Mouse (Mus musculus): ENCODE measurements around the gene 1700016D06Rik. TPM values are rescaled to one million over a fixed set of nuclear protein-coding genes. Genes with fewer than 3 reads are reported as not detected.

Gene 1700016D06Rik
- polyA plus RNA-seq (2015; fragmentation: Nextera tagmentation; extraction: Ambion mirVana): not detected in 2 replicates

GRCm38 (mm10) chr8:11701033-11701362, at the start of gene 1700016D06Rik:
TSS of gene 1700016D06Rik (minus strand) at chr8:11701063.
- H3K4me1 ChIP-seq (replicated peaks; ENCODE audit: control insufficient read depth, insufficient read depth, low read length): peaks cover 4% of the 10 kb centered on the region
- H3K4me2 ChIP-seq (ENCODE audit: low read depth, low read length): peak within 1 kb of the TSS; percentile 46
- no peaks in the 10 kb centered on the region for H3K9me3 ChIP-seq (ENCODE audit: control insufficient read depth, low read length)
- H3K4me3 ChIP-seq (ENCODE audit: low read length): no peak within 1 kb of the TSS; the same call in 1 of the 2 replicates
- H3K27ac ChIP-seq (ENCODE audit: low read length): no peak within 1 kb of the TSS
- H3K9ac ChIP-seq (ENCODE audit: low read length): peak within 1 kb of the TSS; percentile 21; the same call in 1 of the 2 replicates
- no peaks in the 10 kb centered on the region for H3K36me3 ChIP-seq (ENCODE audit: control insufficient read depth, insufficient read depth, low read length)
- ATAC-seq (ENCODE audit: low read depth): no peak
- WGBS: 48% methylated on average over 6 of the region's 6 CpGs
- H3K27me3 ChIP-seq (ENCODE audit: control insufficient read depth, insufficient read depth, low read depth, low read length): peaks cover 6% of the 10 kb centered on the region

- Histone ChIP-seq H3K9ac (ENCODE audit: low read length) (no peak overlapping the region), H3K4me1 (replicated peaks; ENCODE audit: control insufficient read depth, insufficient read depth, low read length) (0 out of 2 replicates have a peak, but pooled peaks cover 5% of the 10 kb centered on the region), H3K27me3 (ENCODE audit: control insufficient read depth, insufficient read depth, low read depth, low read length) (no peaks in the 10 kb centered on the region), H3K4me3 (ENCODE audit: low read length) (no peak overlapping the region), H3K9me3 (ENCODE audit: control insufficient read depth, low read length) (no peaks in the 10 kb centered on the region), H3K36me3 (ENCODE audit: control insufficient read depth, insufficient read depth, low read length) (no peaks in the 10 kb centered on the region), H3K4me2 (ENCODE audit: low read depth, low read length) (no peak overlapping the region), H3K27ac (ENCODE audit: low read length) (no peak overlapping the region)
- no peak for ATAC-seq (ENCODE audit: low read depth)
- WGBS: 30% methylated on average over 6 of the region's 6 CpGs
These were observed 48.6 kb upstream of the 1700016D06Rik start for GRCm38 (mm10) chr8:11749472-11749871.

- 55% methylated on average over 11 of the region's 11 CpGs for WGBS
- Histone ChIP-seq H3K9ac (ENCODE audit: low read length) (no peak overlapping the region), H3K4me1 (replicated peaks; ENCODE audit: control insufficient read depth, insufficient read depth, low read length) (0 out of 2 replicates have a peak, but pooled peaks cover 5% of the 10 kb centered on the region), H3K36me3 (ENCODE audit: control insufficient read depth, insufficient read depth, low read length) (no peaks in the 10 kb centered on the region), H3K9me3 (ENCODE audit: control insufficient read depth, low read length) (no peaks in the 10 kb centered on the region), H3K4me3 (ENCODE audit: low read length) (no peak overlapping the region), H3K4me2 (ENCODE audit: low read depth, low read length) (no peak overlapping the region), H3K27ac (ENCODE audit: low read length) (no peak overlapping the region), H3K27me3 (ENCODE audit: control insufficient read depth, insufficient read depth, low read depth, low read length) (no peaks in the 10 kb centered on the region)
- ATAC-seq (ENCODE audit: low read depth): no peak
These were observed 46.2 kb upstream of the 1700016D06Rik start for GRCm38 (mm10) chr8:11746850-11747600.

DNA sequence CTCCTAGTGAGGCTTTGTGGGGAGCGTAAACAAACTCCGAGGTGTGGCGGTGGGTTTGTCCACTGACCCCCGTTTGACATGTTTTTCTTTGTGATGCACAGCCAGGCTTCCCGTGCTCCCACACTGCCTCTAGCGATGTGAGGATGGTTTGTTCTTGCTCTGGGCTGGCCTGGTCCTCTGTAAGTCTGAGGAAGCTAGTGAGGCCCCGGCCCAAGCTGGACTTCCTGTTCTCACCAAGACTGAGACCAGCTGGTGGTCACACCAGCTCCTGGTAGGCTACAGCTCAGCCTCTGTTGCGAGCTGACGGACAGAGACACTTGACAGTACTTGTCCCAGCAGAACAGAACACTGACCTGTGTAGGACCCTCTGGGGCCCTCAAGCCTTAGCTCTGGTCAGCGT, 42.7 kb upstream of the 1700016D06Rik start:
- Histone ChIP-seq H3K27me3 (ENCODE audit: control insufficient read depth, insufficient read depth, low read depth, low read length) (no peaks in the 10 kb centered on the region), H3K4me3 (ENCODE audit: low read length) (no peak overlapping the region), H3K9ac (ENCODE audit: low read length) (no peak overlapping the region), H3K4me1 (replicated peaks; ENCODE audit: control insufficient read depth, insufficient read depth, low read length) (0 out of 2 replicates have a peak, but pooled peaks cover 2% of the 10 kb centered on the region), H3K4me2 (ENCODE audit: low read depth, low read length) (no peak overlapping the region), H3K36me3 (ENCODE audit: control insufficient read depth, insufficient read depth, low read length) (no peaks in the 10 kb centered on the region), H3K9me3 (ENCODE audit: control insufficient read depth, low read length) (no peaks in the 10 kb centered on the region), H3K27ac (ENCODE audit: low read length) (no peak overlapping the region)
- ATAC-seq (ENCODE audit: low read depth): no peak
- 51% methylated on average over 10 of the region's 10 CpGs for WGBS

- ATAC-seq (ENCODE audit: low read depth): no peak
- Histone ChIP-seq H3K36me3 (ENCODE audit: control insufficient read depth, insufficient read depth, low read length) (no peaks in the 10 kb centered on the region), H3K9ac (ENCODE audit: low read length) (no peak overlapping the region), H3K4me1 (replicated peaks; ENCODE audit: control insufficient read depth, insufficient read depth, low read length) (no peaks in the 10 kb centered on the region), H3K4me2 (ENCODE audit: low read depth, low read length) (no peak overlapping the region), H3K4me3 (ENCODE audit: low read length) (no peak overlapping the region), H3K9me3 (ENCODE audit: control insufficient read depth, low read length) (no peaks in the 10 kb centered on the region), H3K27ac (ENCODE audit: low read length) (no peak overlapping the region), H3K27me3 (ENCODE audit: control insufficient read depth, insufficient read depth, low read depth, low read length) (no peaks in the 10 kb centered on the region)
- WGBS: 71% methylated on average over 2 of the region's 2 CpGs
These were observed 40.0 kb upstream of the 1700016D06Rik start for GRCm38 (mm10) chr8:11740857-11741256.

- Histone ChIP-seq H3K9ac (ENCODE audit: low read length) (no peak overlapping the region), H3K27me3 (ENCODE audit: control insufficient read depth, insufficient read depth, low read depth, low read length) (no peaks in the 10 kb centered on the region; the same call in 1 of the 2 replicates), H3K4me3 (ENCODE audit: low read length) (no peak overlapping the region), H3K9me3 (ENCODE audit: control insufficient read depth, low read length) (no peaks in the 10 kb centered on the region), H3K27ac (ENCODE audit: low read length) (no peak overlapping the region), H3K36me3 (ENCODE audit: control insufficient read depth, insufficient read depth, low read length) (no peaks in the 10 kb centered on the region), H3K4me2 (ENCODE audit: low read depth, low read length) (no peak overlapping the region), H3K4me1 (replicated peaks; ENCODE audit: control insufficient read depth, insufficient read depth, low read length) (no peaks in the 10 kb centered on the region)
- 66% methylated on average over 5 of the region's 5 CpGs for WGBS
- ATAC-seq (ENCODE audit: low read depth): no peak
These were observed 38.2 kb upstream of the 1700016D06Rik start for GRCm38 (mm10) chr8:11739082-11739481.

DNA sequence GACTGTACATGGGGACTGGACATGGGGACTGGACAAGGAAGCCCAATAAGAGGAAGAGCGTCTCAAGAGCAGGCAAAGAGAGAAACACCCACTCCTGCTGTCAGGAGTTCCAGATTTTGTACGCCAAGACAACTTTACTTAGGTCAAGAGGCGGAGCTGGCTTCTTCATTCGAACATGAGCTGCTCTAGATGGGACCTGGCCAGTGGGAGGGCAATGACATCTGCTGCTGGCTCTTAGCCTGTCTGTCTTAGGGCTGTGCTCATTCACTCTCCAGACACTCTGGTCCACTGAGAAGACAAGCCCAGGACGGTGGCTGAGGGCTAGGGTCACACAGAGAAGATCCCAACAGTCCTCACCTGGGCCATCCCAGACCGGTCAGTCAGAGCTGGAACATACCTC, 36.2 kb upstream of the 1700016D06Rik start:
- Histone ChIP-seq H3K9ac (ENCODE audit: low read length) (no peak overlapping the region), H3K4me1 (replicated peaks; ENCODE audit: control insufficient read depth, insufficient read depth, low read length) (no peaks in the 10 kb centered on the region), H3K9me3 (ENCODE audit: control insufficient read depth, low read length) (no peaks in the 10 kb centered on the region), H3K36me3 (ENCODE audit: control insufficient read depth, insufficient read depth, low read length) (no peaks in the 10 kb centered on the region), H3K4me2 (ENCODE audit: low read depth, low read length) (no peak overlapping the region), H3K4me3 (ENCODE audit: low read length) (no peak overlapping the region), H3K27ac (ENCODE audit: low read length) (no peak overlapping the region), H3K27me3 (ENCODE audit: control insufficient read depth, insufficient read depth, low read depth, low read length) (no peaks in the 10 kb centered on the region; the same call in none of the 2 replicates)
- WGBS: 65% methylated on average over 6 of the region's 6 CpGs
- no peak for ATAC-seq (ENCODE audit: low read depth)

DNA sequence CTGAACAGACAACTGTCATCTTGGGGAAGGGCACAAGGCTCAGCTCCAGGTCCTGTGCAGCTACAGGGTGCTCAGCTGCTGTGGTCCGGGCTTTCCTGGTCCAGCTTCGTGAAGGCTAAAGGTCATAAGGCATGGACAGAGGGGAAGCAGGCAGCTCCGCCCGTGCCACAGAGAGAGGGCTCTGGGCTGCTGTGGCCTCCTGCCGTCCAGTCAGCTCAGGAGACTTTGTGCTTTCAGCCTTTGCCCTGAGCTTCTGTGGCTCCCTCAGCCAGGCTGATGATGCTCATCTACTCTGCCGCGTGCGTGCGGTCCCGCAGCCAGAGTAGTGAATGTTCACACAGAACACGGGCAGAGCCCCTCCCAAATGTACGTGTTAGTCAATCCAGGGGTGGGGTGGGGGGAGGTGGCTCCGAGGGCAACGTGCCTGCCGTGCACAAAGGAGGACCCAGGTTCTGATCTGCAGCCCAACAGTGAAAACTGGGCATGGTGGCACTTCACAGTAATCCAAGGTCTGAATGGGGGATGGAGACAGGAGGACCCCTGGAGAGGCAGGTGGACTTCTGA, 34.9 kb upstream of the 1700016D06Rik start:
- Histone ChIP-seq H3K4me2 (ENCODE audit: low read depth, low read length) (no peak overlapping the region), H3K9ac (ENCODE audit: low read length) (no peak overlapping the region), H3K4me1 (replicated peaks; ENCODE audit: control insufficient read depth, insufficient read depth, low read length) (no peaks in the 10 kb centered on the region), H3K4me3 (ENCODE audit: low read length) (no peak overlapping the region), H3K9me3 (ENCODE audit: control insufficient read depth, low read length) (no peaks in the 10 kb centered on the region), H3K36me3 (ENCODE audit: control insufficient read depth, insufficient read depth, low read length) (no peaks in the 10 kb centered on the region), H3K27ac (ENCODE audit: low read length) (no peak overlapping the region), H3K27me3 (ENCODE audit: control insufficient read depth, insufficient read depth, low read depth, low read length) (no peaks in the 10 kb centered on the region; the same call in none of the 2 replicates)
- ATAC-seq (ENCODE audit: low read depth): no peak
- 70% methylated on average over 15 of the region's 15 CpGs for WGBS

DNA sequence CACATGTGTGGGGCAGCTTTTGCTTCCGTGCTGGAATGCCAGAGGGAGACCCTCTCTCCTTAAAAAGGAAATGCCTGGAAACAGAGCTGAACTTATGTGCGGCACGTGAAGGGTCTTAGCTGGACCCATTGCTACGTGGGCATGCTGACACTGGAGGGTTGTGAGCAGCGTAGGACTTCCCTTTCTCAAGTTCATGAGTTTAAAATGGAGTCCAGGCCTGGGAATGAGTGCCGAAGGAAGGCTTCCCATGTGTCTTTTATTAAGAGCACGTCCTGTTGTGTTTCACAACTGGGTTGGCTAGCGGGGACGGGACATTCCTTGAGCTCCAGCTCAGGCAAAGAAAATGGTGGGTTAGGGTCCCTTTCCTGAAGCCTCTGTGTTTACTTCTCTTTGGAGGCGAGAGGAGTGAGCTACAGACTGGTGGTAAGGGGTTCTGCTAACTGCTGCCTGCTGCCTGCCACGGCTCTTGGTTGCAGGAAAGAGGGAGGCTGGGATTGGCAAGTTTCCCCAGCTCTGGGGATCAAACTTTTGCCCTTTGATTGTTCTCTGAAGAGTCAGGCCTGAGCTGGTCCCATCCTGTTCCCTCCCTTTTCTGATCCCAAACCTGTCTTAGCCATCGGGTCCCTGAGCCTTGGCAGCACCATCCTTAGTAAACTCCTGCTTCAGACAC, 29.5 kb upstream of the 1700016D06Rik start:
- 51% methylated on average over 12 of the region's 12 CpGs for WGBS
- Histone ChIP-seq H3K4me3 (ENCODE audit: low read length) (no peak overlapping the region), H3K4me1 (replicated peaks; ENCODE audit: control insufficient read depth, insufficient read depth, low read length) (0 out of 2 replicates have a peak, but pooled peaks cover 3% of the 10 kb centered on the region), H3K4me2 (ENCODE audit: low read depth, low read length) (no peak overlapping the region), H3K36me3 (ENCODE audit: control insufficient read depth, insufficient read depth, low read length) (no peaks in the 10 kb centered on the region), H3K27me3 (ENCODE audit: control insufficient read depth, insufficient read depth, low read depth, low read length) (peaks cover 51% of the 10 kb centered on the region), H3K9ac (ENCODE audit: low read length) (no peak overlapping the region), H3K27ac (ENCODE audit: low read length) (no peak overlapping the region), H3K9me3 (ENCODE audit: control insufficient read depth, low read length) (no peaks in the 10 kb centered on the region)
- no peak for ATAC-seq (ENCODE audit: low read depth)
